Mouse (Mus musculus): ENCODE measurements around the gene Ddr1. TPM values are rescaled to one million over a fixed set of nuclear protein-coding genes. Genes with fewer than 3 reads are reported as not detected.

Ddr1 gene
- 65.8 and 69.4 TPM in 2 replicates for polyA plus RNA-seq (2015; fragmentation: Nextera tagmentation; extraction: Ambion mirVana)

DNA sequence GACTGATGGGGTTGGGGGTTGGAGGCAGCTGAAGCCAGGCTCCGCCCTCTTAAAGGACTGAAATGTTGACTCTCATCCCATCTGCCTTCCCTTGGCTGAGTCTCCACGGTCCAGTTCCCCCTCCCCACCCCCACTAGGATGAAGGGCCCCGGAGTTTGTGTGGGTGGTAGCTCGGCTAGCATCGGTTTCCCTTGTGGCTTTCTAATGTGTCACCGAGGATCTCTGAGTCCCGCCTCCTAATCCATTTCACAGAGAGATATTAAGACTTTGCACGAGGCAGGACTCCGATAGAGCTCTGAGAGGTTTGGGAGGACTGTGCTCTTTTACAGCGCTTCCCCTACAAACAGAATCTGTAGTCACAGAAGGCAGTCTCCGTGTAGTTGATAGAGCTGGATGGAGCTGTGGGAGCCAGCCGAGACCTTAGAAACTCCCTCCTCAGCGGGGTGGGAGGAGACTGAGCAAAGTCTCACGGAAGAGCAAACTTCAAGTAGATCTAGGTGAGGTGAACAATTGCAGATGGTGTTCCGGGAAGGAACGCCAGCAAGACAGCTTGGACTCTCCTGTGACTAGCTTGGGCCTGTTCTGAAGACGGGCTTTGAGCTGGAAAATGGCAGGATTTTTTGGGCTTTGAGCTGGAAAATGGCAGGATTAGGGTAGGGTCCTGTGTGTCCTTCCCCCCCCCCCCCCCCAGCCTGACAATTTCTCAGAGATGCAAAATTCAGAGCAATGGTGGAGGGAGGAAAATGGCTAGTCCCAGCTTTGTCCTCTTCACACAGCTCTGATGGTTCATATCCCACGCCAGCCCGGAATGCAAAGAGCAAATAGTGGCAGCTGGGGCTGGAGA lies at the start of gene Ddr1:
Gene Ddr1, minus strand, starts transcription at position 1 of the 844 bp plus-strand sequence.
- peak within 1 kb of the TSS; percentile 66 for H3K9ac ChIP-seq
- H3K4me1 ChIP-seq, result peaks cover 65% of the 10 kb centered on the region
- H3K9me3 ChIP-seq, result no peaks in the 10 kb centered on the region
- H3K36me3 ChIP-seq, result no peaks in the 10 kb centered on the region
- H3K27me3 ChIP-seq, result no peaks in the 10 kb centered on the region
- ATAC-seq (ENCODE audit: insufficient number of reproducible peaks, insufficient read depth, low FRiP score, low TSS enrichment, low read depth), result no peak
- H3K4me3 ChIP-seq, result peak within 1 kb of the TSS; percentile 37
- peak within 1 kb of the TSS; percentile 91 for H3K27ac ChIP-seq
- 11% methylated on average over 19 of the region's 19 CpGs for WGBS
- H3K4me2 ChIP-seq, result peak within 1 kb of the TSS; percentile 85

DNA sequence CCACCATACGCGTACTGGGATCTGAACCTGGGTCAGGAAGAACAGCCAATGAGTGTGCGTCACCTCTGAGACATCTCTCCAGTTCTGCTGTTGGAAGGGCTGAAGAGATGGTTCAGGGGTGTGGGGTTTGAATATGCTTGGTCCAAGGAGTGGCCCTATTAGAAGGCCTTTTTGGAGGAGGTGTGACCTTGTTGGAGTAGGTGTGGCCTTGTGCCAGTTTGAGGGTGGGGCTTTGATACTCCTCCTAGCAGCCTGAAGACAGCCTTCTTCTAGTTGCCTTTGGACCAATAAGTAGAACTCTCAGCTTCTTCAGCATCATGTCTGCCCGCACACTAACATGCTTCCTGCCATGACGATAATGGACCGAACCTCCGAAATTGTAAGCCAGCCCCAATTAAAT lies 49.2 kb upstream of the Ddr1 start:
- H3K27me3 ChIP-seq, result no peaks in the 10 kb centered on the region
- H3K4me3 ChIP-seq, result no peak overlapping the region
- H3K4me1 ChIP-seq, result peaks cover 5% of the 10 kb centered on the region; the same call in 1 of the 2 replicates
- H3K36me3 ChIP-seq, result no peaks in the 10 kb centered on the region
- H3K9ac ChIP-seq, result no peak overlapping the region
- H3K9me3 ChIP-seq, result no peaks in the 10 kb centered on the region
- H3K27ac ChIP-seq, result no peak overlapping the region
- ATAC-seq (ENCODE audit: insufficient number of reproducible peaks, insufficient read depth, low FRiP score, low TSS enrichment, low read depth), result no peak
- 94% methylated on average over 7 of the region's 7 CpGs for WGBS
- H3K4me2 ChIP-seq, result no peak overlapping the region

DNA sequence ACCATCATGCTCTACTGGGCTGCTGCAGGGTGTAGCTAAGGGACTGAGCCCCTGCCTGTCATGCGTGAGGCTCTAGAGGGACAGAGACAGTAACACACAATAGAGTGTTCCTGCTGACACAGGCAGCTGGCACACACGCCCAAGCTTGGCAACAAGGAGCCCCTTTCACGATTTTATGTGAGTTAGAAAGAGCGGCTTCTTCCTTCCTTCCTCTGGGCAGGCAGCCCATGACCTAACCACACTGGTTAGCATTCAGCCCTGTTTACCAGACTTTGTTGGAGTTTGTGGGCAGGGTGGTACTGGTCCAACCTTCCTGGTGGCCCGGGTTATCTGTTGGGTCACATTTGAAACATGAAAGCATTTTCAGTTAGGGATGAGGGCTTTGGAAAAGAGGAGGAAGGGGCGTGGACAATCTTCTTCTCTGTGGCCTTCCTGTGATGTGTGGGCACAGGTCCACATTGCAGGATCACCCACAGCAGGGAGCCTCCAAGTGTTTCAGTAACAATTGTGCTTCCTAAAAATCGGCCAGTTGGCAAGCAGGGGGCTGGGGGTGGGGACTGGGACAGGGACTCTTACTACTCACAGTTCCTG lies 47.9 kb upstream of the Ddr1 start:
- ATAC-seq (ENCODE audit: insufficient number of reproducible peaks, insufficient read depth, low FRiP score, low TSS enrichment, low read depth), result no peak
- WGBS, result 54% methylated on average over 7 of the region's 7 CpGs
- H3K4me1 ChIP-seq, result peaks cover 5% of the 10 kb centered on the region; the same call in 1 of the 2 replicates
- no peak overlapping the region for H3K4me3 ChIP-seq
- no peaks in the 10 kb centered on the region for H3K9me3 ChIP-seq
- H3K9ac ChIP-seq, result no peak overlapping the region
- no peaks in the 10 kb centered on the region for H3K36me3 ChIP-seq
- H3K27ac ChIP-seq, result no peak overlapping the region; the same call in 1 of the 2 replicates
- H3K27me3 ChIP-seq, result no peaks in the 10 kb centered on the region
- H3K4me2 ChIP-seq, result no peak overlapping the region

DNA sequence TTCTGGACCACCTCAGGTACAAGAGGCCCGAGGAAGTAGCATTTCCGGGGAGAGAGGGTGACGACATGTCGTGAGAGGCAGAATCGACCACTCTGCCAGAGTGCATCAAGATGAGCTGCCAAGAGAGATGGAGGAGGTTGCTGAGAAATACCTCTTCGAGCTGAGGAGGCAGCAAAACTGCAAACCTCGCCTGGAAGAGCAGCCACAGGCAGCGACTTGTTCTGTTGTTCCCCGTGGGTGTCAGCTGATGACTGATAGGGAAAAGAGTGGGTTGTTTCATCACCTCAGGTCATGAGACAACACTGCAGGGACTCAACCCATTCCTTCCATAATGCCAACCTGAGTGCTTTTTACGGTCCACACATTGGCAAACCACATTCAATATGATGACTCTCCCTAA lies 45.3 kb upstream of the Ddr1 start:
- H3K27me3 ChIP-seq, result no peaks in the 10 kb centered on the region
- H3K9ac ChIP-seq, result no peak overlapping the region
- H3K36me3 ChIP-seq, result no peaks in the 10 kb centered on the region
- H3K4me3 ChIP-seq, result no peak overlapping the region
- H3K9me3 ChIP-seq, result no peaks in the 10 kb centered on the region
- H3K27ac ChIP-seq, result no peak overlapping the region
- no peak overlapping the region for H3K4me2 ChIP-seq
- peaks cover 5% of the 10 kb centered on the region; the same call in 1 of the 2 replicates for H3K4me1 ChIP-seq
- 72% methylated on average over 10 of the region's 10 CpGs for WGBS
- no peak for ATAC-seq (ENCODE audit: insufficient number of reproducible peaks, insufficient read depth, low FRiP score, low TSS enrichment, low read depth)

DNA sequence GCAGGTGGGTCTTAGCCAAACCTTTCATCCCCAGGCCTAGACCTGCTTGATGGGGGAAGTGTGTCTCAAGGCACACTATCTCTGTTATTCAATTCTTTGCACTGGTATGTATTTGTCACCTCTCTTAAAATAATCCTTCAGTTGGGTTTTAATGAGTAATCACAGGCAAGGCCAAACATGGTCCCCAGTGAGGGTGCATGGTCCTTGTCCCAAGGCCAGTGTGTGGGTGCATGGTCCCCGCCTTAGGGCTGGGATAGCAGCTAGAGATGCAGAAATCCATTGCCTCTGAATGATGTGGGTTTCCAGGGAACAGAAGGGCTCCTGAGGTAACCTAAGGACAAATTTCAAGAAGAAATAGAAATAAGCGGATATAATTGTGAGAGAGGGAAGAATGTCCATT lies 39.9 kb upstream of the Ddr1 start:
- Histone ChIP-seq H3K4me3 (no peak overlapping the region), H3K27me3 (0 out of 2 replicates have a peak, but pooled peaks cover under 1% of the 10 kb centered on the region), H3K36me3 (no peaks in the 10 kb centered on the region), H3K4me2 (no peak overlapping the region), H3K4me1 (no peaks in the 10 kb centered on the region), H3K9me3 (no peaks in the 10 kb centered on the region), H3K27ac (no peak overlapping the region), H3K9ac (no peak overlapping the region)
- ATAC-seq (ENCODE audit: insufficient number of reproducible peaks, insufficient read depth, low FRiP score, low TSS enrichment, low read depth), result no peak
- 92% methylated on average over 2 of the region's 2 CpGs for WGBS

DNA sequence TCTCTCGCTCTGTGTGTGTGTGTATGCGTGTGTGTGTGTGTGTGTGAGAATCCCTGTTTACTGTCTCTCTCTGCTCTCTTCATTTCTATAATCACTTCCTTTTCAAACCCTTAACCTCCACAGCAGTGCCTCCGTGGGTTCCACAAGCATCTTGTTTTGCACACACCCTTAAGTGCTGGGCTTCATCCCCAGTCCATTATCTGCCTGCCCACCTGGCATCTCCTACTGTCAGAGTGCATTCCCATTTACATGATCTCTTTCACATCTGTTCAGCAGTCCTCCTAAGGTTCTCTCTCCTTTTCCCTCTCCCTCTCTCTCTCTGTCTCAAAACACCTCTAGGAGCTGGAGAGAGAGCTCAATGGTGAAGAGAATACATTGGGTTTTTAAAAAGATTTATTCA lies 38.5 kb upstream of the Ddr1 start:
- Histone ChIP-seq H3K36me3 (no peaks in the 10 kb centered on the region), H3K4me2 (no peak overlapping the region), H3K27ac (no peak overlapping the region), H3K9me3 (no peaks in the 10 kb centered on the region), H3K4me1 (no peaks in the 10 kb centered on the region), H3K27me3 (peaks cover 8% of the 10 kb centered on the region; the same call in 1 of the 2 replicates), H3K9ac (no peak overlapping the region), H3K4me3 (no peak overlapping the region)
- no peak for ATAC-seq (ENCODE audit: insufficient number of reproducible peaks, insufficient read depth, low FRiP score, low TSS enrichment, low read depth)
- WGBS, result 75% methylated on average over 3 of the region's 3 CpGs

DNA sequence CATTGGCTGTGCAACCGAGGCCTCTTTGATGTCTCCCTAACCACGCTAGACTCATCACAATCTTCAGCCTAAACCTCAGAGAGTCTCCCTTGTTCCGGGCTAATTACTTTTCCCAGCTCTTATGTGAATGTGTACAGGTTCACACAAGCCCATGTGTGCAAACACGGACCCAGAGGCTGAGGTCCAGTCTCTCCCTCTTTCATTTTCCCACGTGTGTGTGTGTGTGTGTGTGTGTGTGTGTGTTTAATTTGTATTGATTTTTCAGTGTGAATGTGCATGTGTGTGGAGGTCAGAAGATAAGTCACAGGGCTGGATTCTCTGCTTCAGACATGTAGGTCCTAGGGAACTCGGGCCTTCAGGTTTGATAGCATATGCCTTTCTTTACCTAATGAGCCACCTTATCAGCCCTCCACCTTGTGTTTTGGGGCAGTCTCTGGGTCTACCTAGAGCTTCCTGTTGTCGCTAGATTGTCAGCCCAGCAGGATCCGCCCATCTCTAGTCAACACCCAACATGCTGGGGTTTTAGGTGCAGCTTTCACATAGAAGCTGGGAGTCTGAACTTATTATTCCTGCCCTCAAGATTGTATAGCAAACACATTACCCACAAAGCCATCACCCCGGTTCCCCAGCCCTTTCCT lies 37.3 kb upstream of the Ddr1 start:
- Histone ChIP-seq H3K36me3 (no peaks in the 10 kb centered on the region), H3K9me3 (no peaks in the 10 kb centered on the region), H3K4me3 (no peak overlapping the region), H3K27ac (no peak overlapping the region), H3K4me2 (no peak overlapping the region), H3K4me1 (no peaks in the 10 kb centered on the region), H3K27me3 (peaks cover 8% of the 10 kb centered on the region; the same call in 1 of the 2 replicates), H3K9ac (no peak overlapping the region)
- 76% methylated on average over 9 of the region's 9 CpGs for WGBS
- ATAC-seq (ENCODE audit: insufficient number of reproducible peaks, insufficient read depth, low FRiP score, low TSS enrichment, low read depth), result no peak

DNA sequence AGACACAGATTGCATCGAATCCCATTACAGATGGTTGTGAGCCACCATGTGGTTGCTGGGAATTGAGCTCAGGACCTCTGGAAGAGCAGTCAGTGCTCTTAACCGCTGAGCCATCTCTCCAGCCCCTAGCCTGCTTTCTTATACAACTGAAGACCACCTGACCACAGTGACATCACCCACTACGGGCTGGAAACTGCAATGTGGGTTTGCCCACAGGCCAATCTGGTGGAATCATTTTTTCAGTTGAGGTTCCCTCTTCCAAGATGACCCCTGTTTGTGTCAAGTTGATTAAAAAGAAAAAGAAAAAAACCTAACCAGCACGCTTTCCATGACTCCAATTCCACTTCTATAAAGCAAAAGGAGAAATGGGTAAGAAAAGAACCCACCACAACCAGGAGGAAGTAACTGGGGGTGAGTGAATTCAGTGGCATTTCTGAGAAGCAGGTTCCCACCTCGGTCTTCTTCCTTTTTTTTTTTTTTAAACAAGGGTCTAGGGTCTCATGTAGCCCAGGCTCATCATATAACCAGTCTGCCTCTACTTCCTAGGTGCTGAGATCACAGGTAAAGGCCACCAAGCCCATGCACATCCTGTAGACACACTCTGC lies 36.0 kb upstream of the Ddr1 start:
- H3K4me1 ChIP-seq, result no peaks in the 10 kb centered on the region
- no peak overlapping the region for H3K4me2 ChIP-seq
- H3K4me3 ChIP-seq, result no peak overlapping the region
- H3K9me3 ChIP-seq, result no peaks in the 10 kb centered on the region
- H3K27me3 ChIP-seq, result peaks cover 8% of the 10 kb centered on the region; the same call in 1 of the 2 replicates
- ATAC-seq (ENCODE audit: insufficient number of reproducible peaks, insufficient read depth, low FRiP score, low TSS enrichment, low read depth), result no peak
- no peak overlapping the region for H3K9ac ChIP-seq
- H3K36me3 ChIP-seq, result no peaks in the 10 kb centered on the region
- no peak overlapping the region for H3K27ac ChIP-seq
- 69% methylated on average over 5 of the region's 5 CpGs for WGBS

DNA sequence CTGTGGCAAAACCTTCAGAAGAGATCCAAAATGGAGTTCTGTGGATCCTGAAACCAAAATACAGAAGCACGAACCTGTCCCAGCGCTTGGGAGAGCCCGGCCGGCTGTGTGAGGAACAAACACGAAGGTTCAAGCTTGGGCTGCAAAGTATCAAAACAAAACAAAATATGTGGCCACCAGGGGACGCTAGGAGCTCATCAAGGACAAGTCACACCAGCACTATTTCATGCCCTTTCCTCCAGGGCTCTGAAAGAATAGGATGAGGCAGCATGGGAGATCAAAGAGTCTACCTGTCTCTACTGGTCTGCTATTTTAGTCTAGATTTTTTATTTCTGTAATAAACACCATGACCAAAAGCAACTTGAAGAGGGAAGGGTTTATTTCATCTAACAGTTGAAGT lies 35.3 kb upstream of the Ddr1 start:
- WGBS, result 14% methylated on average over 6 of the region's 6 CpGs
- H3K27me3 ChIP-seq, result peaks cover 8% of the 10 kb centered on the region; the same call in 1 of the 2 replicates
- H3K27ac ChIP-seq, result no peak overlapping the region
- H3K4me1 ChIP-seq, result no peaks in the 10 kb centered on the region
- no peak overlapping the region for H3K4me3 ChIP-seq
- no peak overlapping the region for H3K4me2 ChIP-seq
- H3K9me3 ChIP-seq, result no peaks in the 10 kb centered on the region
- ATAC-seq (ENCODE audit: insufficient number of reproducible peaks, insufficient read depth, low FRiP score, low TSS enrichment, low read depth), result no peak
- no peaks in the 10 kb centered on the region for H3K36me3 ChIP-seq
- no peak overlapping the region for H3K9ac ChIP-seq

DNA sequence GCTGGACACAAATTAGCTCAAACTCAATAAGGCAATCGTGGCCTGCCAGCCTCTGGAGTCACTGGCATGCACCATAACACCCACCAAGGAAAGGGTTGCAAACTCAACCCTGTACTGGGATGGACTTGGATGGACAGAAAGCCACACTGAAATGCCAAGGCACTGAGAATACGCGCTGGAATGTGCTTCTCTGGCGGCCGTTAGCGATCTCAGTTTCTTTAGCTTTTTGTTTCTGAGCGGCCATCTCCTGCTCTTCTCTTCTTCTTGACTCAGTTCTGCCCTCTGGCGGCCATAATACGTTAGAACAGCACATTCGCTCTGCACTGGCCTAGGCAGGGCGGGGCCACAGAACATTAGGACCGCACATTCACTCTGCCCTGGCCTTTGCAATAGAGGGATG lies 33.3 kb upstream of the Ddr1 start:
- no peak overlapping the region for H3K4me3 ChIP-seq
- 11% methylated on average over 12 of the region's 12 CpGs for WGBS
- no peaks in the 10 kb centered on the region for H3K4me1 ChIP-seq
- H3K9me3 ChIP-seq, result no peaks in the 10 kb centered on the region
- peaks cover 8% of the 10 kb centered on the region; the same call in 1 of the 2 replicates for H3K27me3 ChIP-seq
- H3K9ac ChIP-seq, result no peak overlapping the region
- 0 out of 2 replicates have a peak, but pooled peaks have one; percentile 40 for ATAC-seq (ENCODE audit: insufficient number of reproducible peaks, insufficient read depth, low FRiP score, low TSS enrichment, low read depth)
- H3K27ac ChIP-seq, result no peak overlapping the region
- no peaks in the 10 kb centered on the region for H3K36me3 ChIP-seq
- peak overlapping the region; percentile 21 for H3K4me2 ChIP-seq

DNA sequence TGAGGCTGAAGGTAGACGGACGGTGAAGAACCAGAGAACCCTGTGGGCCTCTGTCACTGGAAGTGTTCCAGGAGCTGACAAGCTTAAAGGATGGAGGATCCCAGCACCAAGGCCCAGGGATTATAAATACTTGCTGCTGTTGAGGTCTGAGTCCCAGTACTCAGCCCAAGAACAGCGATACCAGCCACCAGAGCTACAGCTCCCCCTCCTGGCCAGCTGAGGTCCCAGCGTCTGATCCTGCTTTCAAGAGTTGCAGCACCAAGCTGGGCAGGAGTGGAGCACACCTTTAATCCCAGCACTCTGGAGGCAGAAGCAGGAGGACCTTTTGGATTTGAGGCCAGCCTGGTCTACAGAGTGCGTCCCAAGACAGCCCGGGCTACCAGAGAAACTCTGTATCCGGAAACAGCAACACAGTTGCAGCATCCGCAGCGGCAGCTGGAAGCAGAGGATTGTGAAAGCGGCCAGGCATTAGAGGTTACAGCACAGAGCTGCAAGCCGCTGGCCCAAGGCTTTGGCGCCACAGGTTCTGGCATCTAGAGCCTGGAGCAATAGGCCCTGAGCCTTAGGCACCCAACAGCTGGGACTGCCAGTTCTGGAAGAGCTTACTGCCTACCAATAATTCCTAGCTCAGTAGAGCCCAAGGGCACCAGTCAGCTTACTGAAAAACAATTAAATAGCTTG lies 32.0 kb upstream of the Ddr1 start:
- Histone ChIP-seq H3K4me1 (peaks cover 5% of the 10 kb centered on the region), H3K36me3 (no peaks in the 10 kb centered on the region), H3K27me3 (peaks cover 8% of the 10 kb centered on the region; the same call in 1 of the 2 replicates), H3K9me3 (no peaks in the 10 kb centered on the region), H3K9ac (no peak overlapping the region), H3K4me2 (no peak overlapping the region), H3K4me3 (no peak overlapping the region), H3K27ac (no peak overlapping the region)
- WGBS, result 33% methylated on average over 12 of the region's 12 CpGs
- ATAC-seq (ENCODE audit: insufficient number of reproducible peaks, insufficient read depth, low FRiP score, low TSS enrichment, low read depth), result no peak

All from embryonic facial prominence, embryonic 13.5 days (tissue).